Mouse (Mus musculus) heart, postnatal 4 days (tissue): ENCODE data around the gene Kctd14. TPM values are rescaled to one million over a fixed set of nuclear protein-coding genes. Genes with fewer than 3 reads are reported as not detected.
"Not testable (repeated sequence)": the region's sequence is repeated elsewhere in the genome, so short reads cannot be mapped to it uniquely, and the experiment has no call there.

Source experiments
- DNase-seq: peaks from one replicate; pipeline ENCODE4 v3.0.0; 2021
- total RNA-seq, 2 experiments: library from RNA; stranded (reverse); gene quantifications; 2 replicates each; pipeline ENCODE4 v1.2.3; 2021

Gene Kctd14
- total RNA-seq, result under 1 TPM; 0.36 to 0.50 TPM

- not testable (repeated sequence) for DNase-seq
Measured at GRCm38 (mm10) chr7:97451023-97451422, at the start of gene Kctd14. Gene Kctd14 (plus strand): TSS chr7:97451323.

GRCm38 (mm10) chr7:97407145-97407544 lies 44.0 kb upstream of the Kctd14 start:
- DNase-seq, result no peak

- DNase-seq, result no peak
Measured at GRCm38 (mm10) chr7:97411106-97411505, 40.0 kb upstream of the Kctd14 start.

- DNase-seq, result no peak
Measured at GRCm38 (mm10) chr7:97411575-97411974, 39.5 kb upstream of the Kctd14 start.

- DNase-seq, result no peak
Measured at GRCm38 (mm10) chr7:97413981-97414380, 37.1 kb upstream of the Kctd14 start.

- peak; percentile 27 for DNase-seq
Measured at GRCm38 (mm10) chr7:97414426-97414825, 36.7 kb upstream of the Kctd14 start.

GRCm38 (mm10) chr7:97414915-97415687 lies 36.0 kb upstream of the Kctd14 start:
- DNase-seq, result no peak

GRCm38 (mm10) chr7:97416473-97416872 lies 34.6 kb upstream of the Kctd14 start:
- DNase-seq, result no peak

- peak; percentile 82 for DNase-seq
Measured at GRCm38 (mm10) chr7:97416906-97417777, 34.0 kb upstream of the Kctd14 start, which contains the start of gene Thrsp. Gene Thrsp (minus strand): TSS chr7:97417730.

- peak; percentile 31 for DNase-seq
Measured at GRCm38 (mm10) chr7:97418717-97419116, 32.4 kb upstream of the Kctd14 start.

- DNase-seq, result no peak
Measured at GRCm38 (mm10) chr7:97419163-97419562, 32.0 kb upstream of the Kctd14 start.

GRCm38 (mm10) chr7:97420406-97420805 lies 30.7 kb upstream of the Kctd14 start:
- no peak for DNase-seq

- peak; percentile 54 for DNase-seq
Measured at GRCm38 (mm10) chr7:97420958-97421651, 30.0 kb upstream of the Kctd14 start.

GRCm38 (mm10) chr7:97423754-97424153 lies 27.4 kb upstream of the Kctd14 start:
- DNase-seq, result no peak

GRCm38 (mm10) chr7:97424621-97425245 lies 26.4 kb upstream of the Kctd14 start:
- DNase-seq, result peak; percentile 97

- DNase-seq, result no peak
Measured at GRCm38 (mm10) chr7:97426566-97426965, 24.6 kb upstream of the Kctd14 start.

GRCm38 (mm10) chr7:97427296-97427695 lies 23.8 kb upstream of the Kctd14 start:
- DNase-seq, result no peak

- peak; percentile 35 for DNase-seq
Measured at GRCm38 (mm10) chr7:97427778-97428420, 23.2 kb upstream of the Kctd14 start.

- peak; percentile 37 for DNase-seq
Measured at GRCm38 (mm10) chr7:97429705-97430104, 21.4 kb upstream of the Kctd14 start.

GRCm38 (mm10) chr7:97433517-97433916 lies 17.6 kb upstream of the Kctd14 start:
- DNase-seq, result not testable (repeated sequence)

GRCm38 (mm10) chr7:97434517-97434916 lies 16.6 kb upstream of the Kctd14 start:
- no peak for DNase-seq

GRCm38 (mm10) chr7:97438986-97439385 lies 12.1 kb upstream of the Kctd14 start:
- DNase-seq, result no peak
